Mouse (Mus musculus) midbrain, embryonic 16.5 days (tissue): Measurements from ENCODE around the gene Kif4. TPM values are rescaled to one million over a fixed set of nuclear protein-coding genes. Genes with fewer than 3 reads are reported as not detected.

Experiments used
- ATAC-seq: fragments of 200-750 bp; cut with Nextera tagmentation; 2 replicates; pipeline ENCODE4 v1.8.0; 2017; ENCODE audit warnings: moderate TSS enrichment
- H3K27ac ChIP-seq: fragments of 300-500 bp; sonication (generic); 2 replicates; pipeline ENCODE4 v1.5.1; 2014; ENCODE audit warnings: mild to moderate bottlenecking, low read length, mixed read lengths
- H3K27me3 ChIP-seq: fragments of 300-500 bp; sonication (generic); 2 replicates; pipeline ENCODE4 v1.6.1; 2014; ENCODE audit warnings: low read depth, low read length, mixed read lengths; ENCODE audit not compliant: control insufficient read depth, insufficient read depth
- H3K36me3 ChIP-seq: fragments of 300-500 bp; sonication (generic); 2 replicates; pipeline ENCODE4 v1.6.1; 2014; ENCODE audit warnings: mild to moderate bottlenecking, low read length, moderate library complexity, mixed read lengths; ENCODE audit not compliant: control insufficient read depth, insufficient read depth
- H3K4me1 ChIP-seq: fragments of 300-500 bp; sonication (generic); 2 replicates; pipeline ENCODE4 v1.6.1; 2014; ENCODE audit warnings: mild to moderate bottlenecking, low read length, mixed read lengths; ENCODE audit not compliant: control insufficient read depth, insufficient read depth
- H3K4me2 ChIP-seq: fragments of 300-500 bp; sonication (generic); 2 replicates; pipeline ENCODE4 v1.6.1; 2014; ENCODE audit warnings: mild to moderate bottlenecking, low read length, mixed read lengths
- H3K4me3 ChIP-seq: fragments of 300-500 bp; sonication (generic); 2 replicates; pipeline ENCODE4 v1.5.1; 2014; ENCODE audit warnings: low read depth, mild to moderate bottlenecking, low read length, moderate library complexity, mixed read lengths
- H3K9ac ChIP-seq: fragments of 300-500 bp; sonication (generic); 2 replicates; pipeline ENCODE4 v1.6.1; 2014; ENCODE audit warnings: low read depth, low read length, mixed read lengths
- H3K9me3 ChIP-seq: fragments of 300-500 bp; sonication (generic); replicated peaks from 2 replicates; pipeline ENCODE4 v1.6.1; 2014; ENCODE audit warnings: mild to moderate bottlenecking, low read length, mixed read lengths; ENCODE audit not compliant: control insufficient read depth, poor library complexity, severe bottlenecking
- WGBS: fragments of 180-500 bp; shearing (Covaris S2); extraction: QIAGEN DNeasy Blood & Tissue Kit; methylation state at CpG from one replicate; pipeline ENCODE4 v1.1.7; 2014; 5-methylcytosine and 5-hydroxymethylcytosine counted together
- polyA plus RNA-seq: library from polyadenylated mRNA; unstranded; fragments of >200 nt; fragmentation: Nextera tagmentation; extraction: Ambion mirVana; gene quantifications from 2 replicates; pipeline ENCODE4 v1.2.1, GENCODE M21; 2015

Kif4 gene
- polyA plus RNA-seq, 1 experiment from 2014 or later = 2.8 TPM

GRCm38 (mm10) chrX:100625802-100626793 lies 561 bp downstream of the Kif4 start, which contains the start of gene Pdzd11:
TSS of gene Pdzd11 (minus strand) at chrX:100626568.
- no peaks in the 10 kb centered on the region for H3K27me3 ChIP-seq
- H3K4me1 ChIP-seq = peaks cover 8% of the 10 kb centered on the region; the same call in 1 of the 2 replicates
- H3K36me3 ChIP-seq = no peaks in the 10 kb centered on the region
- WGBS = 11% methylated on average over 61 of the region's 62 CpGs
- peak; percentile 100 for ATAC-seq
- peak within 1 kb of the TSS; percentile 78 for H3K4me2 ChIP-seq
- H3K9ac ChIP-seq = peak within 1 kb of the TSS; percentile 55; the same call in 1 of the 2 replicates
- 0 out of 2 replicates have a peak within 1 kb of the TSS, but pooled peaks have one; percentile 46 for H3K27ac ChIP-seq
- H3K4me3 ChIP-seq = peak within 1 kb of the TSS; percentile 53
- no peaks in the 10 kb centered on the region for H3K9me3 ChIP-seq

DNA sequence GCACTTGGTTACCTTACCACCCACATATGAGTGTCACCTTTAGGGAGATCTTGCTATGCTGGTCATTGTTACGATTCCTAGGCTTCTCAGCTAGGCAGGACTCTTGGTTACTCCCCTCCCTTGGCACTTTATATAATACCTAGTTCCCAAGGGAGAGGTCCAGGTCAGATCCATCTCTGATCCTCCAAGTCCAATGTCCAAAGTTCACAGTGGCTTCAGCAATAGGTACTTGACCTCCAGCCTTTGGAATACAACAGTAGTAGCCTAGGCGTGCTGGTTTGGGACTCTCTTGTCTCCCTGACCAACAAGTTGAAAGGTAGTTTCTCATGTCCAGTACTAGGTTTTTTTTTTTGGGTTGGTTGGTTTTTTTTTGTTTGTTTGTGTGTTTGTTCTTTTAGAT lies 3.5 kb downstream of the Kif4 start:
- Histone ChIP-seq H3K4me1 (peaks cover 8% of the 10 kb centered on the region; the same call in 1 of the 2 replicates), H3K27ac (no peak overlapping the region), H3K4me2 (no peak overlapping the region), H3K9ac (no peak overlapping the region), H3K27me3 (no peaks in the 10 kb centered on the region), H3K9me3 (no peaks in the 10 kb centered on the region), H3K36me3 (no peaks in the 10 kb centered on the region), H3K4me3 (no peak overlapping the region)
- 94% methylated on average over 2 of the region's 2 CpGs for WGBS
- ATAC-seq = no peak

DNA sequence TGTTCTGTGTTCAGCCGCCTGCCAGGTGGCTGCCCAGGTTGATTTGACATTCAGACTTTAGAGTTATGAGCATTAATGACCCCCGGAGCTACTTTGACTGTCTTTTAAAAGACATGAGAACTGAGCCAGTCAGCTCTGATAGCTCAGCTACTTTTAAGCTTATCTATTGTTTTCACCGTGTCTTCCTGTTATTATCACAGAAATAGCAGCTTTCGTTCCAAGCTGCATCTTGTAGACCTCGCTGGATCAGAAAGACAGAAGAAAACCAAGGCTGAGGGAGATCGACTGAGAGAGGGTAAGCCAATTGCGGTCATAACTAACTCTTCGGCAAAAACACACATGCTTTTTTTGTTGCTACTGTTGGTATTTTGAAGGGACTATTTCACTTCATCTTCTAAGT lies 12.9 kb downstream of the Kif4 start:
- Histone ChIP-seq H3K27ac (no peak overlapping the region), H3K4me1 (no peaks in the 10 kb centered on the region), H3K9ac (no peak overlapping the region), H3K27me3 (no peaks in the 10 kb centered on the region), H3K4me3 (no peak overlapping the region), H3K9me3 (no peaks in the 10 kb centered on the region), H3K36me3 (no peaks in the 10 kb centered on the region), H3K4me2 (no peak overlapping the region)
- no peak for ATAC-seq
- WGBS = 92% methylated on average over 8 of the region's 8 CpGs

DNA sequence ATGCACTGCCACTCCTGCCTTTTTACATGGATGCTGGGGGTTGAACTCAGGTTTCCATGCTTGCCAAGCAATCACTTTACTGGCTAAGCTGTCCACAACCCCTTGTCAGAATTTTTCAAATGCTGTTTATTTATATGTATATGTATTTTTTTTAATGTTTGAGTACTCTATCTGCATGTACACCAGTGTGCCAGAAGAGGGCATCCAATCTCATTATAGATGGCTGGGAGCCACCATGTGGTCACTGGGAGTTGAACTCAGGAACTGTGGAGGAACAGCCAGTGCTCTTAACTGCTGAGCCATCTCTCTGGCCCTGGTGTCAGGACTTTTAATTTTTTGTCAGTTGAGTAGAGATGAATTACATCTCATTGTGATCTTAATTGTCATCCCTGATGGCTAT lies 27.3 kb downstream of the Kif4 start:
- H3K36me3 ChIP-seq = no peaks in the 10 kb centered on the region
- H3K4me3 ChIP-seq = no peak overlapping the region
- no peaks in the 10 kb centered on the region for H3K4me1 ChIP-seq
- no peak overlapping the region for H3K27ac ChIP-seq
- H3K9me3 ChIP-seq = no peaks in the 10 kb centered on the region
- no peak for ATAC-seq
- H3K9ac ChIP-seq = no peak overlapping the region
- no peak overlapping the region for H3K4me2 ChIP-seq
- H3K27me3 ChIP-seq = no peaks in the 10 kb centered on the region

DNA sequence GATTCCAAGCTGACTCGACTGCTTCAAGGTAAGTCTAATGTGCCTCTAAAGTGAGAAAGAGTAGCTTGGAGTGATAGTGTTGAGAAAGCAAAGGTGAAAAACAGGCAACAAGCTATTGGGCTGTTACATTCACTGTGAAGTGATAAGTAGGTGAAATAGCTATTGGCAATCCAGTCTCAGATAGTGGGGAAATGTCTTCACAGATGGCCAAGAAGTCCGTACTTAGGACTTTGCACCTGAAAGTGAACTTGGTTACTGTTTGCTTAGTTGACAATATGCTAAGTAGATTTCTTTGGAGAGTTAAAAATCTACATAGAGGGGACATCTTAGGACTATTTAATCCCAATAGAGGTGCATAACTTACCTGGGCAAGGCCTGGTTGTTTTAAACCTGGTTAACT lies 39.3 kb downstream of the Kif4 start:
- Histone ChIP-seq H3K4me2 (no peak overlapping the region), H3K4me3 (no peak overlapping the region), H3K9ac (no peak overlapping the region), H3K36me3 (no peaks in the 10 kb centered on the region), H3K4me1 (no peaks in the 10 kb centered on the region), H3K27me3 (no peaks in the 10 kb centered on the region), H3K9me3 (no peaks in the 10 kb centered on the region), H3K27ac (no peak overlapping the region)
- ATAC-seq = no peak
- 96% methylated on average over 2 of the region's 2 CpGs for WGBS

DNA sequence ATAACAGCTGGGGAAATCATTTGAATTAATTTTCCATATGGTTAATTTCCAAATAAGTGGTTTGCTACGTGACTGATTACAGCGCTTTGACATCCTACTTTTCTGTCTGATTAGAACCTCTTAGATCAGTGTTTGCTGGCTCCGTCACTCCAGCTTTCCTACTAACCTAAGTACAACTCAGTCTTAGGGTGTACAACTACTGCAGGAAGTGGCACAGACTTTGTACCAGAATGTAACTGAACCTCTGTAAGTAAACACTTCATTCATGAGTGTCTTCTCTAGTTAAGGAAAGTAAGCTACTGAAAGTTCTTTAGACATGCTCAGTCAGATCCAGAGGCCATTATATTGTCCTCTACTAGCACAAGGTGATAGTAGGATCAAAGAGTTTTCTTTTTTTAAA lies 52.7 kb downstream of the Kif4 start:
- no peaks in the 10 kb centered on the region for H3K9me3 ChIP-seq
- H3K27me3 ChIP-seq = no peaks in the 10 kb centered on the region
- H3K4me3 ChIP-seq = no peak overlapping the region
- whole genome bisulfite sequencing = 87% methylated on average over 3 of the region's 3 CpGs
- no peak overlapping the region for H3K9ac ChIP-seq
- no peak overlapping the region for H3K4me2 ChIP-seq
- no peak overlapping the region for H3K27ac ChIP-seq
- no peak for ATAC-seq
- no peaks in the 10 kb centered on the region for H3K4me1 ChIP-seq
- H3K36me3 ChIP-seq = no peaks in the 10 kb centered on the region

DNA sequence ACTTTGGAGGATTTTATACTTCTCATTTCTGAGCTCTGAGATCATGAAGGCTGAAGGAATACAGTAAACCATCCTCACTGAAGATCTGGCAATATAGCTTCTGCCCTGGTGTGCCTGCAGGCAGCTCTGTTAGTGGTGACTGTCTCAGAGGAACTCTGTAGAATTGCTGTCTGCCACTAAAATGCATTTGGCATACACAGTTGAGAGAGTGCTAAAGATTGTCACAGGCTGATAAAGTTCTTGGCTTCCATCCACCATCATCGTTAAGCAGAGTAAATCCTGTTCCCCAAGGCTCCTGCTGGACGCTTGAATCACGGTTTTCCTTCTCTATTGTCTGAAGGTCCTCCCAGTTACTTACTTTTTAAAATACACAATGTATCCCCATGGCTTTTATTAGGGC lies 61.0 kb downstream of the Kif4 start:
- Histone ChIP-seq H3K4me2 (no peak overlapping the region), H3K9me3 (no peaks in the 10 kb centered on the region), H3K9ac (no peak overlapping the region), H3K27me3 (no peaks in the 10 kb centered on the region), H3K4me1 (no peaks in the 10 kb centered on the region), H3K4me3 (no peak overlapping the region), H3K36me3 (no peaks in the 10 kb centered on the region), H3K27ac (no peak overlapping the region)
- WGBS = 59% methylated on average over 3 of the region's 3 CpGs
- ATAC-seq = no peak

DNA sequence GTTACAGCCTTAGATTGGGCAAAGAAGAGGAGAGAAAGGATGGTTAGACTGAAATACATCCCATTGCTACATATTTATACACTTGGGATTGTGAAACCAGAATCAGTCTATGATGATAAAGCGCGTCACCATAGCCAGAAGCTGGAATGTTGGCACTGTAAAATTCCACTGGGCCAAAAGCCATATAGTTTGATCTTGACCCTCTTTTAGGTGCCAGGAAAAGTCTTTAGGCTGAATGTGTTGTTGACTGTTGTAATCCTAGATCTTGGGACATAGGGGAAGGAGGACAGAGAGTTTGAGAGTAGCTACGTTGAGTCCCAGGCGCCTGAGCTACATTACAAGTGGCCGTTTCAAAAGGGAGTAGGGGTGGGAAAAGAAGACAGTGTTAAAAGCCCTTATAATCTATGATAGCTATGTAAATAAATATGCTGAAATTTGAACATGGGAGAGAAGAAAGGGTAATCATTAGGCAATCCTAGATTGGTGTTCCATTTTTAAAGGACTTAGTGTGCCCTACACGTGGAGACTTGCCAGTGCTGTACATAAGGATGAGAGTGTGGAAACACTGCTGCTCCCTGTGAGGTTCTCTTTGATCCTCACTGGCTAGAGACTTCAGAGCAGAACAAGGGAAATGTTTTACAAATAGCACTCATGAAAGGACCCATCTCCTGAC lies 62.0 kb downstream of the Kif4 start:
- H3K4me3 ChIP-seq = no peak overlapping the region
- H3K4me1 ChIP-seq = no peaks in the 10 kb centered on the region
- H3K27ac ChIP-seq = no peak overlapping the region
- ATAC-seq = no peak
- H3K9ac ChIP-seq = no peak overlapping the region
- H3K36me3 ChIP-seq = no peaks in the 10 kb centered on the region
- WGBS = 83% methylated on average over 6 of the region's 6 CpGs
- no peaks in the 10 kb centered on the region for H3K9me3 ChIP-seq
- H3K27me3 ChIP-seq = no peaks in the 10 kb centered on the region
- no peak overlapping the region for H3K4me2 ChIP-seq

GRCm38 (mm10) chrX:100688033-100688370 lies 62.5 kb downstream of the Kif4 start:
- H3K4me2 ChIP-seq = no peak overlapping the region
- no peaks in the 10 kb centered on the region for H3K9me3 ChIP-seq
- H3K36me3 ChIP-seq = no peaks in the 10 kb centered on the region
- H3K27ac ChIP-seq = no peak overlapping the region
- ATAC-seq = no peak
- no peaks in the 10 kb centered on the region for H3K4me1 ChIP-seq
- H3K4me3 ChIP-seq = no peak overlapping the region
- H3K27me3 ChIP-seq = no peaks in the 10 kb centered on the region
- WGBS = 71% methylated on average over 5 of the region's 5 CpGs
- no peak overlapping the region for H3K9ac ChIP-seq
